Mouse (Mus musculus) midbrain, embryonic 10.5 days (tissue): ENCODE measurements around the gene Rgs14. TPM values are rescaled to one million over a fixed set of nuclear protein-coding genes. Genes with fewer than 3 reads are reported as not detected.

Source experiments
- DNase-seq: peaks from one replicate; pipeline ENCODE4 v3.0.0-alpha.2; 2017; ENCODE audit warnings: low spot score
- H3K27ac ChIP-seq: fragments of 300-500 bp; sonication (generic); replicated peaks from 2 replicates; pipeline ENCODE4 v1.5.1; 2016; ENCODE audit warnings: mild to moderate bottlenecking
- H3K27me3 ChIP-seq: fragments of 300-500 bp; sonication (generic); 2 replicates; pipeline ENCODE4 v1.6.1; 2016; ENCODE audit warnings: low read depth, mild to moderate bottlenecking; ENCODE audit not compliant: poor library complexity, severe bottlenecking
- H3K36me3 ChIP-seq: fragments of 300-500 bp; sonication (generic); 2 replicates; pipeline ENCODE4 v1.6.1; 2016; ENCODE audit warnings: mild to moderate bottlenecking, moderate library complexity
- H3K4me1 ChIP-seq: fragments of 300-500 bp; sonication (generic); 2 replicates; pipeline ENCODE4 v1.6.1; 2016
- H3K4me3 ChIP-seq: fragments of 300-500 bp; sonication (generic); 2 replicates; pipeline ENCODE4 v1.5.1; 2016; ENCODE audit warnings: mild to moderate bottlenecking, moderate library complexity
- H3K9me3 ChIP-seq: fragments of 300-500 bp; sonication (generic); replicated peaks from 2 replicates; pipeline ENCODE4 v1.6.1; 2016; ENCODE audit warnings: mild to moderate bottlenecking
- WGBS: fragments of 180-500 bp; shearing (Covaris S2); methylation state at CpG from one replicate; pipeline ENCODE4 v1.1.7; 2016; 5-methylcytosine and 5-hydroxymethylcytosine counted together
- polyA plus RNA-seq: library from polyadenylated mRNA; unstranded; fragments of >200 nt; fragmentation: Nextera tagmentation; extraction: Ambion mirVana; gene quantifications from 2 replicates; pipeline ENCODE4 v1.2.1, GENCODE M21; 2016

Rgs14 gene
- 0.41 and 0.52 TPM in 2 replicates for polyA plus RNA-seq

DNA sequence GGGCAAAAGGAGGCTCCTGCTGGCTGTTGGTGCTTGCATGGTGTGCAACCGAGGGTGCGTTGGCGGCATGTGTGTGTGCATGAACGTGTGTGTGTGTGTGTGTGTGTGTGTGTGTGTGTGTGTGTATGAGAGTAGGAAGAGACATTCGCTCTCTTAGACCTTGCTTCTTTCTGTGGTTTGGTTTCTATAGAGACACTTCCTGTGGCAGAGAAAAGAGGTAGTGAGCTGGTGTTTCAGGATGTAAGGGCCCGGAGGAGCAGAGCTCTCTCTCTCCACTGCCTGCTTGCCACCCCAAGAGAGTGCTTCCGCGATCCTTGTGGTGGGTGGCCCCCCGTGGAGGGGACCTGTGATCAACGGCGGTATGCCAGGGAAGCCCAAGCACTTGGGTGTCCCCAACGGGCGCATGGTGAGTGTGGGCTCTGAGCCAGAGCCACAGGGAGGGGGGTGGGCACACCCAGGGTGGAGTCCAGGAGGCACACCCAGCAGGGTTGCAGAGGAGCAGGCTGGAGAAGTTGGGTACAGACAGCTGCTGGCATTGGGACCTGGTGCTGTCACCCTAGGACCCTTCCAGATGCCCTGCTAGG lies at the start of gene Rgs14:
Gene Rgs14, plus strand, starts transcription at position 202 of the 584 bp plus-strand sequence.
- no peak for DNase-seq
- Histone ChIP-seq H3K4me1 (no peaks in the 10 kb centered on the region), H3K27me3 (peaks cover 16% of the 10 kb centered on the region), H3K27ac (no peak within 1 kb of the TSS; the same call in 1 of the 2 replicates), H3K4me3 (no peak within 1 kb of the TSS), H3K9me3 (no peaks in the 10 kb centered on the region), H3K36me3 (no peaks in the 10 kb centered on the region)
- WGBS, result 61% methylated on average over 13 of the region's 13 CpGs

DNA sequence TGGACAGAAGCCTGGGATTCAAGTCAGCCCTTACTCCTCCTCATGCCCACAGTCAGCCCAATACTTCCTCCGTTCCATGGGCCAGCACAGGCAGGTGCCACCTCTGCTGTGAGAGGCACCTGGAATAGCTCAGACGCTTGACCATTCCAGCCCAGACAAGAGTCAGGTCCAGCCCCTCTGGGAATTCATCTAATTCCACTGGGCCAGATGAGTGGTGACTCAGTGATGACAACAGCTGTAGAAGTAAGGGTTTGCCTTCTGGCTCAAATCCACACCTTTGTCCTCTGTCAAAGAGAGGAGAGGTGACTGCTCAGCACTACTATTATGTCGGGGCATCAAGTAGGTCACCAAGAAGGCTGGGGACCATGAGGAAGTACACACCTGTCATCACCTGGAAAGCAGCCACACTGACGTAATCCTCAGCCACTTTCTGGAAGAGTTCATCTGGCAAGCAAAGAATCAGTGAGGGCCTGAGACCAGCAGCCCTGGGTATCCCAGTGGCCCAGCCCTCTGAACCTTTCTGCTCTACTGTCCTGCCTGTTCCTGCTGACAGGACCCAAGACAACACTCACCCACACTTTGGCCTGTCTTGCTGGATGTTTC lies 49.5 kb upstream of the Rgs14 start, which contains the start of gene Prelid1:
Gene Prelid1, plus strand, starts transcription at position 570 of the 603 bp plus-strand sequence.
- WGBS, result 85% methylated on average over 4 of the region's 4 CpGs
- H3K9me3 ChIP-seq, result no peaks in the 10 kb centered on the region
- H3K27ac ChIP-seq, result peak within 1 kb of the TSS; percentile 95

DNA sequence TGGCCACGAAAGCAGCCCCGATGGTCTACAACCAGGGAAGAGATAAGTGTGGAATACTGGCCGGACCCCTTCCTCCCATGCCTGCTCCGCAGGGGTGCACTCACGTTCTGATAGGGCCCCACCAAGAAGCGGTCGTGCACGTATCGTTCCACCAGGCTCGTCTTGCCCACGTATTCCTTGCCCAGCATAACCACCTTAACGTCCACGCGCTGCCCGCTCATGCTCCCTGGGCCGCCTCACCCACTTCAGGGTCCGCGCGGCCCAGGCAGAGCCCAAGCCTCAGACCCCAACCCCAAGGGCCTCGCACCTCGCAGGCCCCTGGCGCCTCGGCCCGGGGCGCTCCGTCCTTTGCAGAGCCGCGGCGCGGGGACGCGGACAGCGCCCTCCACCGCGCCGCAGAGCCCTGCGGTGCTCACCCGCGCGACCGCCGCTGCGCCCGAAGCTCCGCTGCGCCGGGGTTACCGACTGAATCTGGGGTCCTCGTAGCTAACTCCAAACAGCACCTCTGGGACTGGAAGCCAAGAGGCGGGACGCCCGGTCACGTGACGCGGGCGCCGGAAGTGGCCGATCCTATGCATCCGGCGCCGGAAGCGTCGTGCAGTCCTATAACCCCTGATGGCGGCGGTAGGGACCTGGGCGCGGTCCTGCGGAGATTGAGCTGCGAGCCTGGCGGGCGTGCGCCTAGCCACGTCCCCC lies 48.0 kb upstream of the Rgs14 start, which contains the start of gene Rab24:
Gene Rab24, minus strand, starts transcription at position 513 of the 696 bp plus-strand sequence.
- DNase-seq, result peak; percentile 88
- H3K4me1 ChIP-seq, result peaks cover 38% of the 10 kb centered on the region
- H3K27me3 ChIP-seq, result no peaks in the 10 kb centered on the region
- H3K36me3 ChIP-seq, result peaks cover 80% of the 10 kb centered on the region
- H3K27ac ChIP-seq, result peak within 1 kb of the TSS; percentile 95
- H3K9me3 ChIP-seq, result no peaks in the 10 kb centered on the region
- peak within 1 kb of the TSS; percentile 93 for H3K4me3 ChIP-seq
- 1% methylated on average over 73 of the region's 73 CpGs for WGBS

More for the DNA sequence above, 49.5 kb upstream of the Rgs14 start, which contains the start of gene Prelid1:
- DNase-seq, result no peak
- Histone ChIP-seq H3K4me1 (peaks cover 38% of the 10 kb centered on the region), H3K27me3 (no peaks in the 10 kb centered on the region), H3K36me3 (peaks cover 80% of the 10 kb centered on the region), H3K4me3 (peak within 1 kb of the TSS; percentile 93)

DNA sequence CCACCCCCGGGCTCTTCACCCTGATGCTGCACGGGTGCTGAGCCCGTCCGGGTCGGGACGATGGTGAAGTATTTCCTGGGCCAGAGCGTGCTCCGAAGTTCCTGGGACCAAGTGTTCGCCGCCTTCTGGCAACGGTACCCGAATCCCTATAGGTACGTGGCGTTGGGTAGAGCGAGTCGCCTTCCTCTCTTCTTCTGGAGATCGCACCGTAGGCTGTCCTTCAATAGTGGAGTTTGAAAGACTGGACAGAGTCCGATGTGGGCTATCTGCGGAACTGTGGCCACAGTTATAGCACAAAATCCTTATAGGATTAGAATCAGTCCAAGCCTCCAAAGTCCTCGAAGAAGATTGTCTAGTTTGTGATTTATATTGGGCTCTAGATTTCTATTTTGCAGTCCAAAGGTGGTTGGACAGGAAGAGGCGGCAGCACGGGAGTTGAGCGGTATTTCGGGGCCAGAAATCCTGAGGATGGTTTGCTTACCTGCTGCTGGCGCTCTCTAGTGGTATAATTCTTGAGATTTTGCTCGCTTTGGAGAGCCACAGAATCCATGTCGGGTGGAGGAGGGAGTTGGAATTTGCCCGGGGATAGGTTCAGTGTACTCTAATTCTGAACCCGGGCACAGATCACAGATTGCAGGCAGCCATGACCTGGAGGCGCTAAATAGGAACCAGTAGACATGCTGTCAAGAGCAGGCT lies 47.3 kb upstream of the Rgs14 start:
- H3K4me3 ChIP-seq, result peak overlapping the region; percentile 93
- peak overlapping the region; percentile 95 for H3K27ac ChIP-seq
- whole genome bisulfite sequencing, result 2% methylated on average over 31 of the region's 31 CpGs
- no peaks in the 10 kb centered on the region for H3K27me3 ChIP-seq
- no peaks in the 10 kb centered on the region for H3K9me3 ChIP-seq
- no peak for DNase-seq
- peaks cover 80% of the 10 kb centered on the region for H3K36me3 ChIP-seq
- peaks cover 42% of the 10 kb centered on the region for H3K4me1 ChIP-seq

DNA sequence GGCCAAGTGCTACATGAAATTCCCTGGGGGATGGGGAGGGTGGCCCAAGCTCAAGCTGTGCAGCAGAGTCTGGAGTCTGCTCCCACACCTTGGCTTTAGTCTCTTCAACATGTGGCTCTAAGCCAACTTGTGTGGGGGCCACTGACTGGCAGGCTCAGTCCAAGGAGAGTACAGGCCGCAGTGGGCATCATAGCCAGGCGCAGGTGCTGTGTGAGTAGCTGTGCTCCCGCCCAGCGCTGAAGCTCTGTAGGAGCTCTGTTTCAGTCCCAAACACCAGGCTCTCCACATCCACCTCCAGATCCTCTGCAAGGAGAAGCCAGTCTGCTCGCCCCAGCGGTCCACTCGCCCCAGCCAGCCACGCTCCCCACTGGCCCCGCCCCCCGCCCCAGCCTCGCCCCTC lies 43.9 kb upstream of the Rgs14 start:
- Histone ChIP-seq H3K4me1 (peaks cover 66% of the 10 kb centered on the region), H3K36me3 (peaks cover 47% of the 10 kb centered on the region), H3K27ac (no peak overlapping the region), H3K9me3 (no peaks in the 10 kb centered on the region), H3K4me3 (no peak overlapping the region), H3K27me3 (peaks cover 11% of the 10 kb centered on the region)
- 78% methylated on average over 11 of the region's 11 CpGs for WGBS
- DNase-seq, result no peak

DNA sequence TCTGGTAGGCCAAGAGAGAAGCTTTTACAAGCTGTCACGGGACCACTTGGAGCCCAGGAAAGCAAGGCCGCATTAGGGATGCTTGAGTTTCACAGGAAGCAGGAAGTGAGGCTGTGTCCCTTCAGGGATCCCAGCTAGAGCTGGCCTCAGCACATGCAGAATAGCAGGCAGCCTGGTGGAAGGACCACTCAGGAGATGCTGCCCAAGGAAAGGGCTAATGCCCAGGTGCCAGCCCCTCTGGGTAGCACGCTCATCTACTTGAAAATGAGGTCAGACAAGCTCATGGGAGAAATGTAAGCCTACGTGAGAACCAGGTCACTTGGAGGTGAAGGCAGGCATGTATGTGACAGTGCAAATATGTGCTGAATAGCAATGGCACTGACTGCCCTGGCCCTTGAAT lies 42.4 kb upstream of the Rgs14 start:
- peaks cover 64% of the 10 kb centered on the region for H3K4me1 ChIP-seq
- H3K27ac ChIP-seq, result 0 out of 2 replicates have a peak overlapping the region, but pooled peaks have one; percentile 38
- H3K27me3 ChIP-seq, result peaks cover 23% of the 10 kb centered on the region
- no peak for DNase-seq
- peaks cover 45% of the 10 kb centered on the region for H3K36me3 ChIP-seq
- no peak overlapping the region for H3K4me3 ChIP-seq
- 66% methylated on average over 4 of the region's 4 CpGs for WGBS
- no peaks in the 10 kb centered on the region for H3K9me3 ChIP-seq

DNA sequence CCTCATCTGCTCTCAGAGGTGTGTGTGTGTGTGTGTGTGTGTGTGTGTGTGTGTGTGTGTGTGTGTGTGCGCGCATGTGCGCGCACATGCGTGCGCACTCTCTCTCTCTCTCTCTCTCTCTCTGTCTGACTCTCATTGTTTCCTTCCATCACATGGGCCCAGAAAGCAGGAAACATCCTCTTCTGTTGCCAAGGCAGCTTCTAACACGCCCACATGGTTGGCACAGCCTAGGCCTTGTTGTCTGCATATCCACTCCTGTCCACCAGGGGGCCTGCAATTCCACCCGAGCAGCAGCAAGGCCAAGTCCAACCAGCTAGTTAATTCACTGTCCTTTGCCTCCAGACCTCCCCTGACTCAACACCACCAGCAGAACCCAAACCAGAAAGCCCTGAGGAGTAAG lies 41.9 kb upstream of the Rgs14 start:
- 47% methylated on average over 8 of the region's 8 CpGs for WGBS
- no peak overlapping the region for H3K27ac ChIP-seq

DNA sequence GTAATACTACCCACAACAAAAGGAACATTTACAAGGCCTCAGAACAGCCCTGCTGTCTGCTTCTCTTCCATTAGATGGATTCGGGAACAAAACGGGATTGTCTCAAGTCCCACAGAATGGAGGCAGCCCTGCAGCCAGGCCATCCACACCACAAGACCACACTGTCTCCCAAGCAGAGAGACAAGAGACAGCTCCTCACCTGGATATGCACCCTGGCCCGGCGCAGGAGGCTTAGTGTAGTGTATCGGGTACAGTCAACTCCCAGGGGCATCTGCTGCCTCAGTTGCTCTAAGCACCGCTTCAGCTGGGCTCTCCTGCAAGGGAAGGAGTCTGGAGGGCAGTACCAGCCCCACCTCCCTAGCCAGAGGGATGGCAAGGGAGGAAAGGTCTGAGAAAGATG lies 41.4 kb upstream of the Rgs14 start:
- peaks cover 56% of the 10 kb centered on the region for H3K4me1 ChIP-seq
- no peak for DNase-seq
- no peaks in the 10 kb centered on the region for H3K9me3 ChIP-seq
- H3K36me3 ChIP-seq, result peaks cover 41% of the 10 kb centered on the region
- H3K4me3 ChIP-seq, result peak overlapping the region; percentile 77
- no peak overlapping the region for H3K27ac ChIP-seq
- 84% methylated on average over 6 of the region's 6 CpGs for WGBS
- peaks cover 25% of the 10 kb centered on the region for H3K27me3 ChIP-seq

More for the DNA sequence above, 41.9 kb upstream of the Rgs14 start:
- DNase-seq, result peak; percentile 81
- Histone ChIP-seq H3K27me3 (peaks cover 25% of the 10 kb centered on the region), H3K9me3 (no peaks in the 10 kb centered on the region), H3K36me3 (peaks cover 45% of the 10 kb centered on the region), H3K4me1 (peaks cover 61% of the 10 kb centered on the region), H3K4me3 (peak overlapping the region; percentile 77; the same call in 1 of the 2 replicates)

DNA sequence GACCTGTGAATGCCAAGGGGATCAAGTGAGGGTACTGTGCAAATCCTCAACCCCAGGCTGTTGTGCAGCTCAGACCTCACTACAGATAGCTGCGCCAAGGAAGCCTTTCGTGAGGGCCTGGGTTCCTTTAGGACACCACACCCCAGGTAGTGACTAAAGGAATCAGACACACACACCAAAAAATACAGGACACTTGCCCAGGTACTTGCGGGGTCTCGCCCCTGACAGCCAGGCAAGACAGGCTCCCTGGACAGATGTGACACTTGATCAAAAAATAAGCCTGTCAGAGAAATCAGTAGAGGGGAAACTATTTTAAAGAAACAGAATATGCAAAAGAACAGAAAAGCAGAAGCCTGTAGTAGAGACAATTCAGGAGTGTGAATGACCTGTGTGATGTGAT lies 40.9 kb upstream of the Rgs14 start:
- Histone ChIP-seq H3K36me3 (peaks cover 36% of the 10 kb centered on the region), H3K9me3 (no peaks in the 10 kb centered on the region), H3K27ac (peak overlapping the region; percentile 98; the same call in 1 of the 2 replicates)

DNA sequence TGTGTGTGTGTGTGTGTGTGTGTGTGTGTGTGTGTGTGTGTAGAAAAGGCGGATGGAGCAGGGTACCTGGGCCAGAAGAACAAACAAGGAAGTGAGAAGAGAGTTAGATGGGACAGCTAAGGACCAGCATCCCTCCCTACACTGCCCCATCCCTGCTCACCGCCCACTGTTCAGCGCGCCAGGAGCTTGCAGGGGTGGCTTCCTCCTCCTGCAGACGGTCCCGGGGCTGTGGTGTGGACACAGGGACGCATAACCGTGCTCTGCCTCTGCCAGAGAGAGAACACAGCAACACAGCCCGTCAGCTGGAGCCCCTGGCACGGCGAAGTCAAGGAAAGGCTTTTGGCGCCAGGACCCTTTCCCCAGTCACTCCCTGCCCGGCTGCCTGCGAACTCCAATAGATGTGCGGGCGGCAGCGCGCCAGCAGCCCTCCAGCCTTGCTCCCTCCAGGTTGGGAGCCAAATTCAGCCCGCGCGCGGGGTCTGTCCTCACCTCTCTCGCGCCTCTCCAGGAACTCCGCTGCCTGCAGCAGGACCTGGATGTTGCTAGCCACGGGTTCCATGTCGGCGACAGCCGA lies 40.3 kb upstream of the Rgs14 start:
- Histone ChIP-seq H3K4me3 (peak overlapping the region; percentile 77), H3K27me3 (peaks cover 25% of the 10 kb centered on the region), H3K36me3 (peaks cover 31% of the 10 kb centered on the region), H3K27ac (peak overlapping the region; percentile 98), H3K4me1 (peaks cover 46% of the 10 kb centered on the region), H3K9me3 (no peaks in the 10 kb centered on the region)
- DNase-seq, result no peak
- 1% methylated on average over 29 of the region's 29 CpGs for WGBS

More for the DNA sequence above, 40.9 kb upstream of the Rgs14 start:
- 85% methylated on average over 4 of the region's 4 CpGs for WGBS
- Histone ChIP-seq H3K4me3 (peak overlapping the region; percentile 77), H3K4me1 (peaks cover 51% of the 10 kb centered on the region), H3K27me3 (peaks cover 25% of the 10 kb centered on the region)
- DNase-seq, result no peak

DNA sequence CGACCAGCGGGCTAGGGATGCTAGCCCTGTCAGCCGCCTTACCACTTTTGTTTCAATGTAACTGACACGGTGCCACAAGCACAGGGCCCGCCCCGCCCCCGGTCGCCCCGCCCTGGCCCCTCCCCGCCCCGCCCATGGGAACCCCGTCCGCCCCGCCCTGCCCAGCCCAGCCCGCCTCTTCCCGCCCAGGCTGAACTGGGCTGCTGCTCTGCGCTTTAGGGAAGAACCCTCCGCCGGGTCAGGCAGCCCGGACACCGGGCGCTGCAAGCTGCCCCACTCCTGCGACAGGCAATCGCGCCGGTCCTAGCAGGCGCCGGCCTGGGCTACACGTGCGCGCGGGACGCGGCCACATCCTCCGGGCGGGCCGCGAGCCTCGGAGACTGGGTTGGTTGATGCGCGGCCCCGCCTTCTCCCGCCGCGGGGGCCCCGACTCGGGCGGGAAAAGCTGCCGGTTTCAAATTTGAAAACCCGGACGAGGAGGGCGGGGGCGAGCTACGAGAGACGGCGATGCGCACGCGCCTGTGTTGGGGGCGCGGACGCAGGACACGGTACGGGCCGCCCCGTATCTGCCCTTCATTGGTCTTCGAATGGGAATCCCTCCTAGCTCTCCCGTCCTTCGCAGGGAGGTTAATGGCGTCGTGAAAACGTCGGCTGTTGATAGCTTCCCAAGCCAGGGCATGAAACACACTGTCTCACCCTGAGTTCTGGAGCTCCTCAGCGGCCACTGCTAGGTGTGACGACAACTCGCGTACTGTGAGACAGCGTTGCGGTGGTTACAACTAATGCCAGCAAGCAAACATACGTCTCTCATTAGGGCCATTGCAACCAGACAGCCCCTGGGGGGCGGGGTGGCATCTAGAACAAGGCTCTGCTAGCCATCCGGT lies 39.6 kb upstream of the Rgs14 start, which contains the start of gene Mxd3:
Gene Mxd3, minus strand, starts transcription at position 141 of the 884 bp plus-strand sequence.
- H3K27me3 ChIP-seq, result peaks cover 25% of the 10 kb centered on the region
- H3K4me1 ChIP-seq, result peaks cover 46% of the 10 kb centered on the region
- peak within 1 kb of the TSS; percentile 98 for H3K27ac ChIP-seq
- DNase-seq, result peak; percentile 92
- peaks cover 24% of the 10 kb centered on the region for H3K36me3 ChIP-seq
- under 1% methylated on average over 82 of the region's 82 CpGs for WGBS
- H3K4me3 ChIP-seq, result peak within 1 kb of the TSS; percentile 77
- no peaks in the 10 kb centered on the region for H3K9me3 ChIP-seq
